Mouse (Mus musculus) ES-E14 (cell line): ENCODE measurements at regions not wholly inside any gene's neighbourhood (a gene's known extent, or its start where the extent isn't known, plus 50 kb on each side); places are given as distances from the start of the nearest gene placed in this dataset.

Experiments
- DNase-seq: peaks from one replicate; pipeline ENCODE4 v3.0.0-alpha.2; 2013; ENCODE audit warnings: low read depth, low spot score
- H3K27ac ChIP-seq: 2 replicates; pipeline ENCODE4 v1.5.1; 2012; ENCODE audit warnings: low read depth, mild to moderate bottlenecking, low read length, moderate library complexity, mixed read lengths; ENCODE audit not compliant: poor library complexity, insufficient read depth, severe bottlenecking
- H3K36me3 ChIP-seq: 2 replicates; pipeline ENCODE4 v1.6.1; 2012; ENCODE audit warnings: mild to moderate bottlenecking, low read length, moderate library complexity, mixed read lengths; ENCODE audit not compliant: control insufficient read depth, poor library complexity, insufficient read depth, severe bottlenecking
- H3K4me1 ChIP-seq, 2 experiments: fragments of 150-350 bp in 1 of 2; sonication (generic) in 1 of 2; 2 replicates each; pipeline ENCODE4 v1.6.1; 2012; ENCODE audit warnings: low read length in 2 of 2, mild to moderate bottlenecking in 1 of 2, mixed read lengths in 1 of 2; ENCODE audit not compliant: control insufficient read depth in 2 of 2, insufficient read depth in 2 of 2, poor library complexity in 1 of 2
- H3K4me3 ChIP-seq, 2 experiments: fragments of 150-350 bp in 1 of 2; sonication (generic) in 1 of 2; 2 replicates each; pipeline ENCODE4 v1.5.1; 2012; ENCODE audit warnings: low read length in 2 of 2, low read depth in 1 of 2, mild to moderate bottlenecking in 1 of 2, mixed read lengths in 1 of 2; ENCODE audit not compliant: insufficient read depth in 1 of 2, poor library complexity in 1 of 2, severe bottlenecking in 1 of 2
- H3K9ac ChIP-seq: 2 replicates; pipeline ENCODE4 v1.6.1; 2012; ENCODE audit warnings: low read depth, mild to moderate bottlenecking, low read length, mixed read lengths; ENCODE audit not compliant: poor library complexity, insufficient read depth, severe bottlenecking
- H3K9me3 ChIP-seq: fragments of 150-350 bp; sonication (generic); 2 replicates; pipeline ENCODE4 v1.6.1; 2012; ENCODE audit warnings: low read depth, mild to moderate bottlenecking, low read length; ENCODE audit not compliant: control insufficient read depth, insufficient read depth
- CHD2 ChIP-seq: IDR thresholded peaks from 2 replicates; pipeline ENCODE4 v1.6.1; 2014; ENCODE audit warnings: mild to moderate bottlenecking, low read depth, low read length, inconsistent platforms
- HCFC1 ChIP-seq: IDR thresholded peaks from 2 replicates; pipeline ENCODE4 v1.6.1; 2012; ENCODE audit warnings: low read length, inconsistent platforms, borderline replicate concordance; ENCODE audit not compliant: insufficient read depth
- MAFK ChIP-seq: IDR thresholded peaks from 2 replicates; pipeline ENCODE4 v1.6.1; 2014; ENCODE audit warnings: mild to moderate bottlenecking, low read depth, low read length, inconsistent platforms; ENCODE audit not compliant: insufficient read depth
- ZC3H11A ChIP-seq: IDR thresholded peaks from 2 replicates; pipeline ENCODE4 v1.6.1; 2012; ENCODE audit warnings: low read depth, mild to moderate bottlenecking, inconsistent platforms, low read length, borderline replicate concordance
- ZNF384 ChIP-seq: IDR thresholded peaks from 2 replicates; pipeline ENCODE4 v1.6.1; 2012; ENCODE audit warnings: low read depth, low read length, inconsistent platforms
- in situ Hi-C, 2 experiments: fragments of 600-800 bp; cut with MboI; formaldehyde crosslinking; loops; one replicate each; pipeline ENCODE4 v1.15.1; 2025; ENCODE audit warnings: low sequenced_read_pairs in 2 of 2, inconsistent platforms in 1 of 2; ENCODE audit not compliant: unreplicated experiment in 2 of 2

GRCm38 (mm10) chr3:120761681-120762080 lies 409.8 kb downstream of the Rwdd3 start:
- Histone ChIP-seq H3K9me3 (no peaks in the 10 kb centered on the region), H3K36me3 (no peaks in the 10 kb centered on the region), H3K9ac (no peak overlapping the region), H3K27ac (no peak overlapping the region), H3K4me3 (no peak overlapping the region), H3K4me1 (no peaks in the 10 kb centered on the region)
- in situ Hi-C loops = no loop called here
- no peak for DNase-seq
- no peak for TF ChIP-seq CHD2
- TF ChIP-seq MAFK = no peak
- TF ChIP-seq HCFC1 = no peak
- no peak for TF ChIP-seq ZNF384
- TF ChIP-seq ZC3H11A = no peak

DNA sequence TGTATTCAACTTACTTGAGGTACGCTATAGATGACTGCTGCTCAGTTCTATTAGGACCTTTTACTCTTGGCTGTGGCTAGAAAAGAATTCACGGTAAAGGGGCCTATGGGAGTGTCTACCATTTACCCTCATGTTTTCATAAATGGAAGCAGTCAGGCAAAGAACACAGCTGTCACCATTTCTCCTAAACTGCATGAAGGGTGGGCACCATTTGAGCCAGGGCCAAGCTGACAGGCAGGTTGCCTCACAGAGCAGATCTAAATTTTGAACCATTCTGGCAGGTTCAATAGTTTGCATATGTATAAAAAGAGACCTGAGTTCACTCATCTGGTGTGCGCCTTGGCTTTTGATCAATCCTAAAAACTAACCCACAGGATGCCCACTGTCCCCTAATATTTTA lies 410.3 kb downstream of the Rwdd3 start:
- Histone ChIP-seq H3K36me3 (no peaks in the 10 kb centered on the region), H3K4me1 (no peaks in the 10 kb centered on the region), H3K4me3 (no peak overlapping the region), H3K9me3 (no peaks in the 10 kb centered on the region), H3K27ac (no peak overlapping the region), H3K9ac (no peak overlapping the region)
- in situ Hi-C loops = no loop called here
- TF ChIP-seq HCFC1 (no peak), CHD2 (no peak), MAFK (no peak), ZNF384 (no peak), ZC3H11A (no peak)
- DNase-seq = no peak

GRCm38 (mm10) chr3:120748513-120748912 lies 423.0 kb downstream of the Rwdd3 start:
- H3K9ac ChIP-seq = no peak overlapping the region
- DNase-seq = no peak
- no peak for TF ChIP-seq HCFC1
- no peak for TF ChIP-seq ZC3H11A
- no peak for TF ChIP-seq ZNF384
- TF ChIP-seq MAFK = no peak
- no peak for TF ChIP-seq CHD2
- no peak overlapping the region for H3K4me3 ChIP-seq
- no peak overlapping the region for H3K27ac ChIP-seq
- no peaks in the 10 kb centered on the region for H3K9me3 ChIP-seq
- H3K4me1 ChIP-seq = no peaks in the 10 kb centered on the region
- in situ Hi-C loops = no loop called here
- no peaks in the 10 kb centered on the region for H3K36me3 ChIP-seq

DNA sequence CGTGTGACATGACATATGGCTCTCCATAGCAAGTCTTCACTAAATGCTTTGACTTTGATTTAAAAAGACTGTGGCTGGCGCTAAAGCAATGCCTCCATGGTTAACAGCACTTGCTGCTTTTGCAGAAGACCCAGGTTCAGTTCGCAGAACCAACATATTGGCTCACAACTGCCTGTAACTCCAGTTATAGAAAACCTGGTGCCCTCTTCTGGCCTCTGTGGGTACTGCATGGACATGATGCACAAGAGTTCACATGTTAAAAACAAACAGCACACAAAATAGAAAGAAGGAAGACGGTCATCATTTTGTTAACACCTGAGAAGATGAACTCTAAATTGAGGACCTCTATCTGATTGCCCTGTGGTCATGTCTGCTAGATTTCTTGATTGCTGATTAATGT lies 423.8 kb downstream of the Rwdd3 start:
- TF ChIP-seq ZC3H11A (peak; percentile 28; the same call in 1 of the 2 replicates), CHD2 (no peak)
- Histone ChIP-seq H3K36me3 (no peaks in the 10 kb centered on the region), H3K4me1 (no peaks in the 10 kb centered on the region), H3K9me3 (no peaks in the 10 kb centered on the region), H3K27ac (no peak overlapping the region), H3K4me3 (no peak overlapping the region), H3K9ac (no peak overlapping the region)
- in situ Hi-C loops = no loop called here
- DNase-seq = peak; percentile 39

GRCm38 (mm10) chr3:120733332-120733731 lies 438.2 kb downstream of the Rwdd3 start:
- in situ Hi-C loops = no loop called here
- DNase-seq = no peak
- TF ChIP-seq MAFK (no peak), ZNF384 (no peak), HCFC1 (no peak), CHD2 (no peak)
- Histone ChIP-seq H3K36me3 (no peaks in the 10 kb centered on the region), H3K4me1 (no peaks in the 10 kb centered on the region), H3K9ac (no peak overlapping the region), H3K27ac (no peak overlapping the region), H3K4me3 (no peak overlapping the region), H3K9me3 (no peaks in the 10 kb centered on the region)
